Mouse (Mus musculus) midbrain, embryonic 15.5 days (tissue): ENCODE measurements around the gene Hacd3. TPM values are rescaled to one million over a fixed set of nuclear protein-coding genes. Genes with fewer than 3 reads are reported as not detected.
"Not testable (repeated sequence)": the region's sequence is repeated elsewhere in the genome, so short reads cannot be mapped to it uniquely, and the experiment has no call there.

Experiments
- ATAC-seq: fragments of 200-750 bp; cut with Nextera tagmentation; replicated peaks from 2 replicates; pipeline ENCODE4 v1.8.0; 2017; ENCODE audit warnings: moderate TSS enrichment
- H3K27ac ChIP-seq: fragments of 300-500 bp; sonication (generic); 2 replicates; pipeline ENCODE4 v1.5.1; 2015; ENCODE audit warnings: mild to moderate bottlenecking, inconsistent platforms
- H3K27me3 ChIP-seq: fragments of 300-500 bp; sonication (generic); replicated peaks from 2 replicates; pipeline ENCODE4 v1.6.1; 2015; ENCODE audit warnings: inconsistent platforms
- H3K36me3 ChIP-seq: fragments of 300-500 bp; sonication (generic); replicated peaks from 2 replicates; pipeline ENCODE4 v1.6.1; 2015; ENCODE audit warnings: inconsistent platforms
- H3K4me1 ChIP-seq: fragments of 300-500 bp; sonication (generic); 2 replicates; pipeline ENCODE4 v1.6.1; 2015; ENCODE audit warnings: inconsistent platforms
- H3K4me2 ChIP-seq: fragments of 300-500 bp; sonication (generic); 2 replicates; pipeline ENCODE4 v1.6.1; 2015; ENCODE audit warnings: inconsistent platforms, mild to moderate bottlenecking, moderate library complexity
- H3K4me3 ChIP-seq: fragments of 300-500 bp; sonication (generic); 2 replicates; pipeline ENCODE4 v1.5.1; 2015; ENCODE audit warnings: mild to moderate bottlenecking, inconsistent platforms
- H3K9ac ChIP-seq: fragments of 300-500 bp; sonication (generic); 2 replicates; pipeline ENCODE4 v1.6.1; 2015; ENCODE audit warnings: mild to moderate bottlenecking, inconsistent platforms
- H3K9me3 ChIP-seq: fragments of 300-500 bp; sonication (generic); 2 replicates; pipeline ENCODE4 v1.6.1; 2016; ENCODE audit warnings: inconsistent platforms
- WGBS: fragments of 180-500 bp; shearing (Covaris S2); methylation state at CpG from one replicate; pipeline ENCODE4 v1.1.7; 2015; ENCODE audit warnings: mixed read lengths; 5-methylcytosine and 5-hydroxymethylcytosine counted together
- polyA plus RNA-seq: library from polyadenylated mRNA; unstranded; fragments of >200 nt; fragmentation: Nextera tagmentation; extraction: Ambion mirVana; gene quantifications from 2 replicates; pipeline ENCODE4 v1.2.1, GENCODE M21; 2015

Gene Hacd3
- polyA plus RNA-seq = 210 and 217 TPM in 2 replicates

DNA sequence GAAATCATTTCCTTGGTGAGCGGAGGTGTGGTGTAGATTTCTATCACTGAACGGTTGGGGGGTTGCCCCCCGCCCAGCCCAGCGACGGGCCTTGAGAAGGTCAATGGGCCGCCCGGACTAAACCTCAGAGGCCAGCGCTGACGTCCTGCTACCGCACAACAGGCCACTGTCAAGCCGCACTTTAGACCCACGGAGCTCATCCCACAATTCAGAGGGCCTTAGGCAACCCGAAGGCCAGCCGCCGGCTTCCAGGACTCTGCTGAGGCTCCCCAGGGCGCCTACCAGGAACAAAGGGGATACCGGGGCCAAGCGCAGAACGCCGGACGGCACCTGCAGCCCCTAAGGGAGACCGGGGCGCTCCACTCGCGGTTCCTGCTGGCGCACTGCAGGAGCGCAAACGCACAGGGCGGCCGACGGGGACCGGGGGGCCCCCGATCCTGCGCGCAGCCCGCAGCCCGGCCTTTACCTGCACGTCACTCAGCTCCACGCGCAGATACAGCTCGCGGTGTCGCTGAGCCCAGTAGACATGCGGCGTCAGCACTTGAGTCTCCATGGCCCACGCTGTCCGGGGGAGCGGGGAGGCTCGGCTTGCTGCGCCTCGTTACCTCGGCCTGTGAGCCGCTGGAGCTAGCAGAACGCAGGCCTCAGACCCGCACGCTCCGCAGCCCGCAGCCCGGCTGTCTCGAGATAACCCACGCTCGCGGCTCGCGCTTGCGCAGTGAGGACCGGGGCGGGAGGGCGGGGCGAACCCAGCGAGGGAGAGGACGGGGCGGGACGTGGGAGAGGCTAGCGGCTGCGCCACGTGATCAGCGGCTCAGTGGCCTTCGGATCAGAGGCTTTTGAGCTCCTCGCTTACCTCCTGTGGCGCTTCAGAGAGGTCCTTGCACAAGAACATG, at the start of gene Hacd3:
Gene Hacd3, minus strand, starts transcription at position 703 of the 896 bp plus-strand sequence.
- peak within 1 kb of the TSS; percentile 100 for H3K9ac ChIP-seq
- no peaks in the 10 kb centered on the region for H3K9me3 ChIP-seq
- peak within 1 kb of the TSS; percentile 92 for H3K27ac ChIP-seq
- peak; percentile 94 for ATAC-seq
- no peaks in the 10 kb centered on the region for H3K36me3 ChIP-seq
- H3K4me3 ChIP-seq = peak within 1 kb of the TSS; percentile 100
- H3K27me3 ChIP-seq = no peaks in the 10 kb centered on the region
- H3K4me1 ChIP-seq = peaks cover 56% of the 10 kb centered on the region
- under 1% methylated on average over 81 of the region's 81 CpGs for WGBS
- H3K4me2 ChIP-seq = peak within 1 kb of the TSS; percentile 57

- Histone ChIP-seq H3K4me3 (no peak overlapping the region), H3K27ac (no peak overlapping the region), H3K9me3 (no peaks in the 10 kb centered on the region), H3K9ac (no peak overlapping the region), H3K4me2 (no peak overlapping the region), H3K4me1 (no peaks in the 10 kb centered on the region), H3K27me3 (no peaks in the 10 kb centered on the region), H3K36me3 (peaks cover 30% of the 10 kb centered on the region)
- WGBS = 93% methylated on average over 3 of the region's 3 CpGs
- no peak for ATAC-seq
These were observed 49.1 kb upstream of the Hacd3 start for GRCm38 (mm10) chr9:65070587-65070986.

DNA sequence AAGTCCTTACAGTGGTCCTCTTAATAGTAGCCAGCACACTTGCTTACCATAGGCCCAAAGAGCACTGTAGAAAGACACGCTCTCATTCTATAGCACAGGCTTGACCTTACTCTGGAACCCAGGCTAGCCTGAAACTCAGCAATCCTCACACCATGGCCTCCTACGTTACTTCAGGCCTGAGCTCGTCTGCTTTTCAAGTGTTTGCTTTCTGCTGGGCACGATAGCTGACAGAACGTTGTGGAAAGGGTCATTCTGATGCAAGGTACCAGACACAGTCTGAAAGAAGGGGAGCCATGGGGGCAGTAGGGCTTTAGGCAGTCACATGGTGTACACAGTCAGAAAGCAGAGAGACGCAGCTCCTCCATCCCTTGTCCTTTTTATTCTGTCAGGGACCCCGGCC, 42.8 kb upstream of the Hacd3 start:
- H3K27me3 ChIP-seq = no peaks in the 10 kb centered on the region
- WGBS = 92% methylated on average over 7 of the region's 7 CpGs

DNA sequence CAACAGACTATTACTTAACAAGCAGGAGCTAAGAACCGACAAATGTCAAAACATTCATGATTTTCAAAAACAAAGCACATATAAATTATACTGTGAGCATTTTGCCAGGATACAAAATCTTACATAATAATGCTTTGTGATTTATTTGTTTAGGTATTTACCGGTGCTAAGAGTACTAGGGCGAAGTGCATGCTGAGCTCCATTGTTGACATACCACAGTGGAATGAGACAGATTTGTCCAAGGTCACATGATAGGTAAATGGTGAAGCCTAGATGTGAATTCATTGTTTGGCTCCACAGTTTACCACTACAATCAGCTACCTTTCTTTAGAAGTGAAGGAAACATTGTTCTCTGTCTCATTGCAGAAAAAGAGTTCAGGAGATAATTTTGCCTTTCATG, 29.5 kb upstream of the Hacd3 start:
- Histone ChIP-seq H3K27me3 (no peaks in the 10 kb centered on the region), H3K9me3 (no peaks in the 10 kb centered on the region), H3K36me3 (peaks cover 70% of the 10 kb centered on the region), H3K4me1 (no peaks in the 10 kb centered on the region), H3K4me2 (no peak overlapping the region), H3K9ac (no peak overlapping the region), H3K27ac (no peak overlapping the region), H3K4me3 (no peak overlapping the region)
- 95% methylated on average over 3 of the region's 3 CpGs for WGBS
- no peak for ATAC-seq

More for the DNA sequence above, 42.8 kb upstream of the Hacd3 start:
- H3K27ac ChIP-seq = no peak overlapping the region
- no peak overlapping the region for H3K4me3 ChIP-seq
- no peaks in the 10 kb centered on the region for H3K9me3 ChIP-seq
- H3K9ac ChIP-seq = no peak overlapping the region
- peaks cover 33% of the 10 kb centered on the region for H3K36me3 ChIP-seq
- H3K4me2 ChIP-seq = no peak overlapping the region
- no peaks in the 10 kb centered on the region for H3K4me1 ChIP-seq
- no peak for ATAC-seq

GRCm38 (mm10) chr9:65049422-65049821, 27.9 kb upstream of the Hacd3 start:
- WGBS = 95% methylated on average over 5 of the region's 5 CpGs

DNA sequence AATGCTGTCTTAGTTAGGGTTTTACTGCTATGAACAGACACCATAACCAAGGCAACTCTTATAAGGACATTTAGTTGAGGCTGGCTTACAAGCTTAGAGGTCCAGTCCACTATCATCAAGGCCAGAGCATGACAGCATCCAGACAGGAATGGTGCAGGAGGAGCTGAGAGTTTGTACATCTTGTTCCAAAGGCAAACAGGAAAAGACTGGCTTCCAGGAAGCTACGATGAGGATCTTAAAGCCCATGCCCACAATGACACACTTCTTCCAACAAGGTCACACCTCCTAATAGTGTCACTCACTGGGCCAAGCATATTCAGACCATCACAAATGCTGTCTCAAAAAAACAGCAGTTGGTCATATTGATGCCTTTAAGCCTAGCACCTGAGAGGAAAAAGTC, 25.5 kb upstream of the Hacd3 start:
- Histone ChIP-seq H3K4me1 (no peaks in the 10 kb centered on the region), H3K27me3 (no peaks in the 10 kb centered on the region), H3K4me2 (no peak overlapping the region), H3K9ac (no peak overlapping the region), H3K4me3 (no peak overlapping the region), H3K36me3 (peaks cover 64% of the 10 kb centered on the region), H3K27ac (no peak overlapping the region), H3K9me3 (no peaks in the 10 kb centered on the region)
- ATAC-seq = no peak
- WGBS = 86% methylated on average over 1 of the region's 1 CpGs

More at GRCm38 (mm10) chr9:65049422-65049821, 27.9 kb upstream of the Hacd3 start:
- Histone ChIP-seq H3K4me3 (no peak overlapping the region), H3K36me3 (peaks cover 69% of the 10 kb centered on the region), H3K4me2 (no peak overlapping the region), H3K27ac (no peak overlapping the region), H3K27me3 (no peaks in the 10 kb centered on the region), H3K9ac (no peak overlapping the region), H3K9me3 (no peaks in the 10 kb centered on the region), H3K4me1 (no peaks in the 10 kb centered on the region)
- ATAC-seq = no peak

DNA sequence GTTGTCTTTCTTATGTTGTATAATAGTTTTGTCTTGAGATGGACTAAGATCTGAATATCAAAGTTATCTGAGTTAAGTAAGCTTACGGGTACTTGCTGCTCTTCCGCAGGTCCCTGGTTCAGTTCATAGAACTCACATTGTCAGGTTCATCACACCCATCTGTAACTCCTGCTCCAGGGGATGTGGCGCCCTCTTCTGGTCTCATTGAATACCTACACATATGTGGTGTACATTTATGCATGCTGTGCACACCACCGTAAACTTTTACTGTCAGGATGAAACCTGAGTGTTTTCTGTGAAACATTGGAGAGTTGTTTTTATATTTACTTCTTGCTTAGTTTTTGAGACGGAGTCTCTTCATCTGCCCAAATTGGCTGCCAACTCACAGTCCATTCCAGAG, 19.9 kb upstream of the Hacd3 start:
- H3K4me2 ChIP-seq = no peak overlapping the region
- no peak overlapping the region for H3K4me3 ChIP-seq
- no peaks in the 10 kb centered on the region for H3K27me3 ChIP-seq
- no peaks in the 10 kb centered on the region for H3K9me3 ChIP-seq
- no peak overlapping the region for H3K27ac ChIP-seq
- ATAC-seq = no peak
- H3K9ac ChIP-seq = no peak overlapping the region
- whole genome bisulfite sequencing = 96% methylated on average over 5 of the region's 5 CpGs
- no peaks in the 10 kb centered on the region for H3K4me1 ChIP-seq
- peaks cover 48% of the 10 kb centered on the region for H3K36me3 ChIP-seq

DNA sequence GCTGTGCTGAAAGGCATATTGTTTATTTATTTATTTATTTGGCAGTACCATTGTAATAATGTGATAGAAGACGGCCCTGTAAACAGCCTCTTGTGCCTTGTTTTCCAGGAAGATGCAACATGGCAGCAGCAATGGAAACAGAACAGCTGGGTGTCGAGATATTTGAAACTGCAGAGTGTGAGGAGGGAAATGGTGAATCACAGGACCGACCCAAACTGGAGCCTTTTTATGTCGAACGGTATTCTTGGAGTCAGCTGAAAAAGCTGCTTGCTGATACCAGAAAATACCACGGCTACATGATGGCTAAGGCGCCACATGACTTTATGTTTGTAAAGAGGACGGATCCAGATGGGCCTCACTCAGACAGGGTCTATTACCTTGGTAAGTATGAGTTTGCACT, 15.4 kb upstream of the Hacd3 start:
- no peaks in the 10 kb centered on the region for H3K9me3 ChIP-seq
- H3K4me2 ChIP-seq = no peak overlapping the region
- peaks cover 17% of the 10 kb centered on the region for H3K4me1 ChIP-seq
- 87% methylated on average over 8 of the region's 8 CpGs for WGBS
- H3K4me3 ChIP-seq = no peak overlapping the region
- no peak for ATAC-seq
- no peak overlapping the region for H3K9ac ChIP-seq
- no peaks in the 10 kb centered on the region for H3K27me3 ChIP-seq
- H3K27ac ChIP-seq = no peak overlapping the region
- peaks cover 18% of the 10 kb centered on the region for H3K36me3 ChIP-seq

GRCm38 (mm10) chr9:65036456-65036855, 15.0 kb upstream of the Hacd3 start:
- Histone ChIP-seq H3K36me3 (peaks cover 18% of the 10 kb centered on the region), H3K27me3 (no peaks in the 10 kb centered on the region), H3K4me3 (no peak overlapping the region), H3K27ac (no peak overlapping the region), H3K9me3 (no peaks in the 10 kb centered on the region), H3K9ac (no peak overlapping the region), H3K4me1 (peaks cover 18% of the 10 kb centered on the region), H3K4me2 (no peak overlapping the region)
- 72% methylated on average over 1 of the region's 1 CpGs for WGBS
- no peak for ATAC-seq

- peak within 1 kb of the TSS; percentile 95 for H3K4me2 ChIP-seq
- ATAC-seq = peak; percentile 96
- H3K27me3 ChIP-seq = no peaks in the 10 kb centered on the region
- H3K36me3 ChIP-seq = no peaks in the 10 kb centered on the region
- no peaks in the 10 kb centered on the region for H3K9me3 ChIP-seq
- WGBS = under 1% methylated on average over 79 of the region's 85 CpGs
- peak within 1 kb of the TSS; percentile 87 for H3K9ac ChIP-seq
- peaks cover 18% of the 10 kb centered on the region for H3K4me1 ChIP-seq
- H3K4me3 ChIP-seq = peak within 1 kb of the TSS; percentile 73
- peak within 1 kb of the TSS; percentile 85 for H3K27ac ChIP-seq
These were observed 11.0 kb upstream of the Hacd3 start, which contains the start of gene Dpp8 for GRCm38 (mm10) chr9:65032269-65033108. Gene Dpp8, plus strand, starts transcription at chr9:65032414.

DNA sequence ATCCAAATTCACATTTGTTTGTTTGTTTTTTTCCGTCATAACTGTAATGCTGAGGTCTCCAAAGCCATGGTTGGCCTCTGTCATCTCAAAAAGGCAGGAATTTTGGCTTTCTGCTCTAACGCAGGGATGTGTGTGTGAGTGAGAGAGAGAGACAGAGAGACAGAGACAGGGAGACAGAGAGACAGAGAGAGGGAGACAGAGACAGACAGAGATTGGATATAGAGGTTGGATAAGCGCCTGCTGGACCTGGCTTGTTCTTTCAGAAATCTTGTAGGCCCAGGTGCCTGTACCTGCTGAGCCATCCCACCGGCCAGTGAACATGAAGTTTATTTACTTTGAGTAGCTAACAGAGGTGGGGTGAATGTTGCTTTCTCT, 10.4 kb upstream of the Hacd3 start:
- H3K9ac ChIP-seq = no peak overlapping the region

DNA sequence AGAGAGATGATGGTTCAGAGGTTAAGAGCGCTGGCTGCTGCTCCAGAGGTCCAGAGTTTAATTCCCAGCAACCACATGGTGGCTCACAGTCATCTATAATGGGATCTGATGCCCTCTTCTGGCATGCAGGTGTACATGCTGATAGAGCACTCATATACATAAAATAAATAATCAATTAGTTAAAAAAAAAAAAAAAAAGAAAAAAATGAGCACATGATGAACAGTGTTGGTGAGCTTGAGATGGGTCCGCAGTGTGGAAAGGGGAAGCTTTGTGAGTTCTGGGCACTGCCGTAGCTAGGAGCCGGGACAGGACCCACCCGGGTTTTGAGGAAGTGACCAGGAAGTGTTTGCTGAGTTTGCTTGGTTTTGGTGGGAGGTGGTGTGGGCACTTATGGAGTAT, 9.9 kb upstream of the Hacd3 start:
- not testable (repeated sequence) for ATAC-seq, H3K36me3 ChIP-seq, H3K27me3 ChIP-seq, H3K4me2 ChIP-seq, H3K27ac ChIP-seq, H3K9ac ChIP-seq, H3K9me3 ChIP-seq, H3K4me3 ChIP-seq
- H3K4me1 ChIP-seq = peaks cover 18% of the 10 kb centered on the region
- WGBS = 75% methylated on average over 5 of the region's 5 CpGs

More for the DNA sequence above, 10.4 kb upstream of the Hacd3 start:
- Histone ChIP-seq H3K4me2 (no peak overlapping the region; the same call in 1 of the 2 replicates), H3K4me3 (peak overlapping the region; percentile 73), H3K9me3 (no peaks in the 10 kb centered on the region), H3K36me3 (no peaks in the 10 kb centered on the region), H3K27ac (0 out of 2 replicates have a peak overlapping the region, but pooled peaks have one; percentile 85), H3K27me3 (no peaks in the 10 kb centered on the region), H3K4me1 (peaks cover 18% of the 10 kb centered on the region)
- ATAC-seq = no peak; the same call in 1 of the 2 replicates
- WGBS = 36% methylated on average over 4 of the region's 4 CpGs
